Mouse (Mus musculus) adrenal gland, adult (tissue): ENCODE data around the gene Ccr8.

Experiments
- DNase-seq, 2 experiments: peaks; one replicate each; pipeline ENCODE4 v3.0.0; 2022 to 2023; ENCODE audit warnings: low spot score in 1 of 2; ENCODE audit not compliant: inconsistent age in 2 of 2

Ccr8 gene

DNA sequence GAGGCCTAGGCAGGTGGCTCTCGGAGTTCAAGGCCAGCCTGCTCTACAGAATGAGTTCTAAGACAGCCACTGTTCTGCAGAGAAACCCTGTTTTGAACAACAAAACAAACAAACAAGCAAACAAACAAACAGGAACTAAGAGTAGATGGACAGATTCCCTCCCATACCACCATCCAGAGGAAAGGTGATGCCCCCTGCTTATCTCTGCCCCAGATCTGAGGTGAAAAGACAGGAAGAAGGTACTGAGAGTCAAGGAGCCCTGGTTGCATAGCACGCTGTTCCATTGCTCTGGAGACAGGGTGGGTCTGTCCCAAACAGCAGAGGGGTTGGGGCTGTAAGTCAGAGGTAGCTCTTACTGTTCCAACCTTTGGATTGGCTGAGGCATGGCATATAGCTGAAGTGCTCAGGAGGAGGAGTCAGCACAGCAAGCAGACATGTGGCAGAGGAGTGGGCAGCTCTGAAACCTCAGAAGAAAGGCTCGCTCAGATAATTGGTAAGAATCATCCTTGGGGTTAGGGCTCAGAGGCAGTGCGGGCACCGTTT is at the start of gene Ccr8:
Gene Ccr8, plus strand, starts transcription at position 419 of the 543 bp plus-strand sequence.
- no peak for DNase-seq

DNA sequence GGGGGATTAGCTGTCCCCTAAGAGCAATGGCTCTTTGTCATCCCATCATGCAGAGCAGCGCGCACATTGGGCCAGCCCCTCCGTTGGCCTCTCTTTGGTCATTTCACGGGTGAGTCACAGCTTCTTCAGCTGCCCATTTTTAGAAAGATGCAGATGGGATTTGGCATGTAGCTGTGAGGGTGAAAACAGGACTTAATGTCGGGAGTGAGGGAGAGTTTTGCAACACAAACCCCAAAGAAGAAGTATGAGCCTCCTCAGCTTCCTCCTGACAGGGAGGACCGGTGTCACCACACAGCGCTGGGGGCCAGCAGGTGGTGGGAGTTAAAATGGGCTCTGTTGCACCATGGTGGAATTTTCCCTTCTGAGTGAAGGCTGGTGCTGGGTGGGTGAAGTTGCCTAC is 48.8 kb upstream of the Ccr8 start:
- peak in 1 of 2 experiments; percentile 36 for DNase-seq

DNA sequence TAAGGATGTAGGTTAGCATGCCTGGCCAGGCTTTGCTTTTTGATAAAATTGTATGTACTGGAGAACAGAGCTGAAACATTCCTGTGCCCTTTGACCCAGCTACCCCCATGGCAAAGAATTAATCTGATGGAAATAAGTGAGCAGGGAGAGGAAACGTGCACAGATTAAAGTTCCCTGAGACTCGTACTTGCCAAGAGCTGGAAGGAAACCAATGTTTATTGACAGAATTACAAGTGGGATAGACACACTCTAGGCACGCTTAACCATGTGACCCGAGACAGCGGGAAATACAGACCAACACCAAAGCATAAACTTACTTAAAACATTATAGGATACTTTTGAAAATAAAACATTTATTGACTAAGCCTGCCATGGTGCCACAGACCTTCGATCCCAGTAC is 43.4 kb upstream of the Ccr8 start:
- DNase-seq, result no peak

DNA sequence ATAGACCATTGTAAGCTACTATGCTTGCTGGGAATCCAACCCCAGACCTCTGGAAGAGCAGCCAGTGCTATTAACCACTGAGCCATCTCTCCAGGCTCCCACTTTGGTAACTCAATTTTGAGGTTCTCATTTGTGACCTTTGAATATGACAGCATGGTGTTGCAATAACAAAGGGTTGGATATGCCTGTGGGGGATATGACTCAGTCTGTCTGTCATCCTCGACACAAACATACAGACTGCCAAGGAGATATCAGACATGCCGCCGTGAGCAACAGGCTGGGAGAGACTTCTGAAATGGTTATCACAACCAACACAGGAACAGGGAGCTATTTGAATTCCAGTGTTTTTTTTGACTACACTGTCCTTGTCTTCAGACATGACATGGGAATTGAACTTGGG is 42.5 kb upstream of the Ccr8 start:
- DNase-seq, result peak; percentile 57 to 84

DNA sequence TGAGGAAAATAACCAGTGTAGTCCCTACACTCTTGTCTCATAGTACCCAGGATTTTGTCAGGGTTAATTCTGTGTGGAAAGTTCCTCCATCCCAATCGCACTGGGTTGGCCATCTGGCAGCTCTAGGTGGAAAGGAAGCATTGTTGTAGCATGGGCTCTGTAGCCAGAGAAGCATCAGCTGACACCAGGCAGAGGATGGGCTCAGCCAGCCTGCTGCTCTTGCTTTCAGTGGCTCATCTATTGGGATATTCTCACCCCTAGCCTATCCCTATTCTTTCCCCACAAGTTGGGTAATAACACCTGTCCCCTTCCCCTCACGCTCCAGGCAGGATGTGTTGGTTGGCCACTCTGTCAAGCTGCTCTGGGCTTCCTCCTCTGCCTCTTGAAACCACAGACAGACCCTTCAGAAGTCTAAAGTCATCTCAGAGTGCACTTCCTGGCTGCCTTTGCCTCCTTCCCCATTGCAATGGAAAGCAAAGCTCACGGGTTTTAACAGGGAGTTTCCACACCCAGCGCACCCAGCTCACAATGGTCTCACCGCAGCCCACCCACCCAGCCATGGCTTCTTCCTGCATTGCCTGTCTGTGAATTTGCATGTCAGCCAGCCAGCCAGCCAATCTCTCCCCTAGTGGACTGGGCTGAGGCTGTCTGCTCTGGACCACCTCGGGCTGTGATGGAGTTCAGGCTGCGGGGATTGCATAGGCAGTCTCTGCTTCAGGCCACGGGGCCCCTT is 37.2 kb upstream of the Ccr8 start:
- DNase-seq, result peak; percentile 24 to 42

DNA sequence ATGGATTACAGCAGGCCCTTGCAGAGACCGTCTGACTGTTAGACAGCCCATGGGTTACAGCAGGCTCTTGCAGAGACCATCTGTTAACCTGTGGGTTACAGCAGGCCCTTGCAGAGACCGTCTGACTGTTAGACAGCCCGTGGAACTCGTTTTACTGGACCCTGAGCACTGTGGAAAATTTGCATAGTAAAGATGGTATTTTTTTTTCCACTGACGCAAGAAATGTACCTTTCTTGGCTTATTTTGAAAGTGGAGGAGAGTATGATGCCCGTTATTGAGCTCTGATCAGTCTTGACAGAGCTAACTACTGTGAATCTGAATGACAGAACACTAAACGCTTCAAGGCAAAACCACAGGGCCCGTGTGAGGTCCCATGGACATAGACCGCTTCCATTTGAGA is 35.7 kb upstream of the Ccr8 start:
- DNase-seq, result no peak

DNA sequence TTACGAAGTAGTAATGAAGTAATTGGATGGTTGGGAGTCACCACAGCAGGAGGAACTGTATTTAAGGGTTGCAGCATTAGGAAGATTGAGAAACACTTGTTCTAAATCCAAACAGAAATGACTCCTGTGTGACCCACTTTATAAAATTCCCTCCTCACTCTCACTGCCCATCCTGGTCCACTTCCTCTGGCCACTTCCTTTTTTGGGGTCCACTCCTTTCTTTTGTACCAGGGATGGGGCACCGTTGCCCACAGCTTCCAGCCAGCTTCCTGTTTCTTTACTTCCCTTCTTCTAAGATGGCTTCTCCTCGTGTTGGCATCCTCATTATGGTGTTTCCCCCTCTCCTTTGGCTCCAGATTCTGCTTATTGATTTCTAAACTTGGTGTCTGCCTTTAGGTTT is 33.2 kb upstream of the Ccr8 start:
- no peak for DNase-seq

DNA sequence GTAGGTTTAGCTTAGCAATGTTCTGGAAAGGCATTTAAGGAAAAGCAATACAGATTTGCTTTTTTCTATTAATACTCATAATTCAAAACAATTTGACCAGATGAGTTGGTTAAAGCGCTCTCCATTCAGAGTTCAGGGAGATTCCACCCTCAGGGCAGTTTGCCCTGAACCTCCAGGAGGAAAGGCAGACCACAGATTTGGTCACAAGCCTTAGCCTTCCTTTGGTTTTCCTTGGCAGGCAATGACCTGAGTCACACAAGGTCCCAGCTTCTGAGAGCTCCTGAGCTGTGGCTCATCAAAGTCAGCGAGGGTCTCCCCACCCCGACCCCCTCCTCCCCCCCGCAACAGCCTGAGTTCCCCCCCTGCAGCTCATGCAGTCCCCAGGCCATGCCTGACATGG is 27.6 kb upstream of the Ccr8 start:
- no peak for DNase-seq

DNA sequence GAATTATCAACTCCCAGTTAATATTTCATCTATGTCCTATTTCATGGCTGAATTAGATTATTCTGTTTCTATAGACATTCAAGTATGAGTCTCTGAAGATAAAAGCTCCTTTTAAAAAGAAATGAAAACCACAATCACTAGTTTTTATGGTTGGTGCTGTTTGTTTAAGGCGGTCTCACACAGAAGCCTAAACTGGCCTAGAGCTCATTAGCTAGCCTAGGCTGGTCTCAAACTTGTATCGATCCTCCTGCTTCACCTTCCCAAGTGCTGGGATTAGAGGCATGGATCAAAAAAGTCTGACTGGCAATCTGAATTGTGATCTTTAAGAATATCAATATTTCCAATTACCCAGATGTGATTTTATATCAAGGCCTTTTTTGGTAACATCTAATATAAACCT is 24.3 kb upstream of the Ccr8 start:
- no peak for DNase-seq

DNA sequence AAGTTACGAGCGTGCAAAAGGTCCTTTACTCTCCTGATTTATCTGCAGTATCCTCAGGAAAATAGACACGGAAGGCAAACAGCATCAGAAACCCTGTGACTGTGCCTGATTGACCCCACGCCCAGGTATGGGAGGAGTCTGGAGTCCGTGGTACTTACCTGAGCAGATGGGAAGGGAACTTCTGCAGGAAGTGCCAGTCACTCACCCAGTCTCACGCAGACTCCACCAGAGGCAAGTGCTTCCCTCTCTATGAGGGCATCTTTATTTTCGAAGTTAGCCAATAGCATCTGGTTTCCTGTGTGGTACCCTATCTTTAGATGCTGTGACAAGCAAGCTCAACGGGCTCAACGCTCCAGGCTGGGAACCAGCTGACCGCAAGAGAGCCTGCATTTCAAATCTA is 23.9 kb upstream of the Ccr8 start:
- DNase-seq, result no peak

DNA sequence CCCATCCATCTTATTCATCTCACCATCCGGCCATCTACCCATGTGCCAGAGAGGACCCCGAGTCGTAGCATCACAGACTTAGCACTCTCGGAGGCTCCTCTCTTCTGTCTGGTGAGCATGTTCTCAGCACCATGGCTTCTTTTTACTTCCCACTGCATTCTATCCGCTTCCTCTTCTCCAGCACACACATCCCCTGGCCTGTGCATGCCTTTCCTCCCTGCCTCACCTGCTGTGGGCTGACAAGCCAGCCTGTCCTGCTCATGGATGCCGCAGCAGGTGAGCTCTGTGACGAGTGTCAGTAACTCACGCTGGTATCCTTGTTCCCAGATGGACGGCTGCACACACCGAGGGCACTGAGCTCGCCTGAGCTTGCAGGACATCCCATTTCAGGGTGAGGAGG is 22.1 kb upstream of the Ccr8 start, which contains the start of gene Cx3cr1:
Gene Cx3cr1, minus strand, starts transcription at position 101 of the 400 bp plus-strand sequence.
- no peak for DNase-seq

DNA sequence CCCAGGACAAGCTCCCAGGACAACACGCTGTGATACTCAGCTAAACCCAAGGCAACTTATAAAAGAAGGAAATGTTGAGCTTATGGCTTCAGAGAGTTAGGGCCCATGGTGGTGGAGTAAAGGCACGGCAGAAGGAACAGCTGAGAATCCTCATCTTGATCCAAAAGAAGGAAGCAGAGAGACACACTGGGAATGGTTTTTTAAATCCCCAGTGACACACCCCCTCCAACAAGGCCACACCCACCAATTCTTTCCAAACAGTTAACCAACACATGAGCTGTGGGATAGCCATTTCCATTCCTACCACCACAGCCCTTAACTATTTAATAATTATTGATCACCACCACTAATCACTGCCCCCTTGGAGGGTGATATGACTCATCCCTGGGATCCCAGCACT is 20.7 kb upstream of the Ccr8 start:
- peak in 1 of 2 experiments; percentile 29 for DNase-seq

DNA sequence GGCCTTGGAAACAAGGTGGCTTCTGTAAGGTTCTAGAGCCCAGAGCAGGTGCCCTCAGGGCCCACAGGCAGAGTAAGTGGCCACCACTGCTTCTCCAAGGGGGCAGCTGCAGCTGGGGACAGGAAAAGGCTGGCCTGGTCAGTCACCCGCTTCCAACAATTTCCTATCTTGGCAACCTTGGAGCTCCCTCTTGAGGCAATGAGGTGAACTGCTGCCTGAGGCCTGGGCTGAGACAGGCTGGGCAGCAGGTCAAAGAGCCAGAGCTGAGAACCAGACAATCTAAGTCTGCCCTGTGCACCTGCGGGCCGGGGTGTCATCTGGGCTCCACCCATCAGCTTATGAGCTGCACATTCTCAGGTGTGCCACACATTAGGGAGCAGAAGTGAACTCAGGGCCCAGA is 18.7 kb upstream of the Ccr8 start:
- peak; percentile 80 to 95 for DNase-seq

DNA sequence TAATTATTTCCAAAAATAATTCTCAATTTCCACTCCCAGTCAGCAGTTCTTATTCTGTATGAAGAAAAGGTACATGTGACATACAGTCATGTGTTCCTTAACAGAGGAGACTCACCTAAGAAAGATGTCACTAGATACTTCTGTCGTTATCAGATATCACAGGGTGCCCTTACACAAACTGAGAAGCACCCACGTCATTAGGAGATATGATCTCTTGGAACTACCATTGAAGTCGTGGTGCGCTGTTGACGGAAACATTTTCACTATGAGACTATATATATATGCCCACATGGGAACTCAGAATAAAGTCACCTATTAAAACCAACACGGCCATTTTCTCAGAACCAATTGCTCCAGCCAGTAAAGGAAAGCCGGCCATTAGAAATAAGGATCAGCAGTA is 17.4 kb upstream of the Ccr8 start:
- DNase-seq, result no peak

DNA sequence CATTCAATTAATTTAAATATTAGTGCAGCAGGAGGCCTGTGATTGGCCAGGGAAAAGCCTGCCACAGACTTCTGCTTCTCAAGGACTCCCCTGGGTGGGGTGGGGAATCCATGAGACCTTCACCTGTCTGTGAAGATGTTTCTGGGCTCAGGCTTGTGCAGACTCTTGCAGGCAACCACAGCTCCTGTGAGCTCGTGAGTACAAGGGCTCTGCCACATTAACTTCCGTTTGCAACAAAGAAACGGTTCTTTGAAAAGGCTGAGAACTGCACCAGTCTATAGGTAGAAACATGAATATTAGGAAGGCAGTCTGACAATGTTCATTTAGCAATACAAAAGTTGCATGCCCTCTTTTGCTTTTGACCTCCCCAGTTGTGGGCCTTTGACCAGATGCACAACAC is 13.7 kb upstream of the Ccr8 start:
- DNase-seq, result no peak

DNA sequence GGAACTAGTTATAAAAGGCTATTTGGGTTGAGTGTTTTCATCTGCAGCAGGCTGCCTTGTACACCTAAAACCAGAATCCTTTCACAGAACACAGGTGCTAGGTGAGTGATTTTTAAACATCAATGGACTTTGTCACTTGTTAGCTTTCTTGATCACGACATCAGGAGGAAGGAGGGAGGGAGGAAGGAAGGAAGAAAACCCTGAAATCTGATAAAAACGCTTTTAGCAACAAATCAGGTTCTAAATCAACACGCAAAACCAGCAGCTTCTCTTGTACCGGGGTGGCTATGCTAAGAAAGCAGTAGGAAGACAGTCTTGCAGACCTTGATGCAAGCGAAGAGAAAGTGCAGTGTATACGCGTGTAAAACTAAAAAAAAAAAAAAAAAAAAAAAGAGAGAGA is 12.0 kb upstream of the Ccr8 start:
- DNase-seq, result no peak

DNA sequence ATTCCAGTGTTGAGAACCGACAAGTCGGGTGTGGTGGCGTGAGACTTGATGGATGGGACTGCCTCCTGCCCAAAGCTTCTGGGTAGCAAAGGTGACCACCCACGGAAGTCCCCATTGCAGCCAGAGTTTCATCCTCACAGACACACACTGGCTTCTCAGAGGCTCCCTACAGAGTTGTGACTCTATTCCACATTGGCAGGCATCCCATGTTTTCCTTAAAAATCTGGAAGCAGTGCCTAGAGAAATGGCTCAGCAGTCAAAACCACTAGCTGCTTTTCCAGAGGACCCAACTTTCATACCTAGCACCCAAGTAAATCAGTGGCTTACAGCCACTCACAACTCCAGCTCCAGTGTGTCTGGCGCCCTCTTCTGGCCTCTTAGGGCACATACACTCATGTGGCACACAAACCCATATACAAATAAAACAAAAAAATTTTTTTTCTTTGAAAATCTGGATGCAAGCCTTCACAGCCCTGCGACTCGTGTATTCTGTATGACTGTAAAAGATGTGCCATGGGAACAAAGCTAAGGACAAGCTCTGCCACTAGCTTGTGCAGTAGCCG is 11.3 kb upstream of the Ccr8 start:
- DNase-seq, result no peak

DNA sequence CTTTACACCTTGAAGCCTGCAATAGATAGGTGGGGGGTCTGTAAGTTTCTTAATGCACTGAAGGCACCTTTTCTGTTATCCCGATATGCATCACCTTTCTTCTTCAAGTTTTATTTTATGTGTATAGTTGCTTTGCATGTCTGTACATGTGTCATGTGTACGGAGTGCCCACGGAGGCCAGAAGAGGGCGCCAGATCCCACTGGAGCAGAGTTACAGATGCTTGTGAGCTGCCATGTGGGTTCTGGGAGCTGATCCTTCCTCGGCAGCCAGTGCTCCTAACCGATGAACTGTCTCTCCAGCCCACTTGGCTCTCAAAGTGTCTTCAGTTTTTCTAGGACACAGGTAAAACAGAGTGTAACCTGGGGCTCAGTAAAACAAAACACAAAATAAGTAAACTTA is 10.7 kb upstream of the Ccr8 start:
- DNase-seq, result no peak

DNA sequence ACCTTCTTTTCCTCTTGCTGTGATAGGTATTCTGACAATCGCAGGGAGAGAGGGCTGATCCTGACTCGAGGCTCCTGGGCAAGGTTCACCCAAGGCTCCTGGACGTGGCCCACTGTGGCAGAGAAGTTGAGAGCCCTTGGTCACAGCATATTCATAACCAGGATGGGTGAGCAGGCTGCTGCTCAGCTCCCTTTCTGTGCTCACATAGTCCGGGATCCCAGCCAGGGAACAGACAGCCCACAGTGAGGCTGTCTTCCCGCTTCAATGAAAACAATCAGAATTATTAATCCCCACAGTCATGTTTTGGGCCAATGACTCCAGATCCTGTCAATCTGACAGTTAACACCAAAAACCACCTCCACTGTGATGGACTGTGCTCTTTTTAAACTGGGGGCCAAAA is 9.9 kb upstream of the Ccr8 start:
- DNase-seq, result no peak

DNA sequence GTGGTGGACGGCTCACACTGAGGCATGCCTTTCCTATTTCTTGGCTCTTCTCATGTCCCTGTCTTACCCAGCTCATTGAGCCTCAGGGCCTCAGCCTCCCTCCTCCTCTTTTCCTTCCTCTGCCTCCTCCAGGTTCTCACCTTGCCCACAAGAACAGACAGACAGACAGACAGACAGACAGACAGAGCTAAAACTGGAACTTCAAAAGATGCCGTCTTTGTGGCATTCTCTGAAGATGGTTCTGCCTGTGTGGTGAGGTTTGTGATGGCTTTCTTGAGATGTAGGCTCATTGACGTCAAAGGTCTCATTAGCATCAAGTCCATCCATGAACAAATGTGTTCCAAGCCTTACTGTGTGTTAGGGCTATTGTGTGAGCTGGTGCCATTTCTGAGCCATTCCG is 9.2 kb upstream of the Ccr8 start:
- no peak for DNase-seq

DNA sequence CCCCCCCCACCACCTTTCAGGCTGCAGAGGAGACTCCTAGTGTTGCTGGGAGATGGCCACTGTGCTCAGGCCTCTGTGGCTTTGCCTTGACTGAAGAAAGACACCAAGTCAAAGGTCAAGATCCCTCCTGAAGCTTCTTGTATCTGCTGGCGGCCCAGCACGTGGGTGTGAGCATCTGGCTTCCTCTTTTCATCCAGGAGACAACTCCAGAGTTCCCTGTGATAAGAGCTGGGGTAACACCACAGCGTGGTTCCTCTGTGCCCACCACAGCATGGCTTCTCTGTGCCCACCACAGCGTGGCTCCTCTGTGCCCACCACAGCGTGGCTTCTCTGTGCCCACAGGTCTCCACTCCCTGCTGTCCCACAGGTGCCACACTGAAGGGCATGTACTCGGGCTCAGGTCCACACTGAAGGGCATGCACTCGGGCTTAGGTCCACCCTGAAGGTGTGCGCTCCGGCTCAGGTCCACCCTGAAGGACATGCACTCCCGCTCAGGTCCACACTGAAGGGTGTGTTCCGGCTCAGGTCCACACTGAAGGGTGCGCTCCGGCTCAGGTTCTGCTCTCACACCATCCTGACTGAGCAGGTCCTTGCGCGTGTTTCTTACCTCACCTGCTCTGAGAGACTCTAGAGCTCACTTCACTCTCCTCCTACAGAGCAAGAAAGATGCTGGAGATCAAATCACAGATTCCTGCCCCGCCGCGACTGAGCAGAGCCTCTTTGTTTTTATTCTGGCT is 8.6 kb upstream of the Ccr8 start:
- DNase-seq, result no peak

DNA sequence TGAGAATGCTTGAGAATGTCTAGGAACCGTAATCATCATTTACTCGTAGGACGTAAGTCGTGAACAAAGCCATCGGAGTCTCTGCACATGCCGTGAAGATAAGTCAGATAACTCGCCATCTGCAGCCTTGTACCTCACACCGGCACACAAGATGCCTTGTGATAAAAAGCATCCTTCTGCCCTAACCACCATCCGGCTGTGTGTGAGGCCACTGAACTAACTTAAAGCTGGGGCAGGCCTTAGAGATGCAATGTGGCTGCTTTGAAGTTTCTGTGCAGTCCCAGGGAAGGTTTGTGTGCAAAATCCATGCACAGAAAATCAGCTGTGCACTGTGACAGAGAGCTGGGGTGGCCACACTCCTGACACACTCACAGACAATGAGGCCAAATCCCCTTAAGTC is 7.5 kb upstream of the Ccr8 start:
- no peak for DNase-seq
